Mouse (Mus musculus): ENCODE measurements around the gene Dnal4.

The Dnal4 gene

DNA sequence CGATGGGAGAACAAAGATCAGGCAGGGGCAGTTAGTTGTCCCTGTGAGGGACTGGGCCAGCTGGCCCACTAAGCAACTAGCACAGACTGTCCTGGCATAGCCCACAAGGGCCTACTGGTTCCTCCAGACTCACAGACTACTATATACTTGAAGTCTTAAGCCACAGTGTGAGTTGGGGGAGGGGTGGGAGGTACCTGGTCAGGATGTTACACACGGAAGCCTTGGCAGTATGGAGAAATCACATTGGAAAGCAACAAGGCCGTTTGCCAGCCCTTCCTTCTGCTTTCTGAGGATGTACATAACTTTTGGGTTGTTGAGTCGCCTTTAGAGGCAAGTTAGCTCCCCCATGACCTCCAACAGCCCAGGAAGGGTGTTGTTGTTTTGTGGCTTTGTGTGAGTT, 44.0 kb downstream of the Dnal4 start:
- DNase-seq (ENCODE audit: low spot score): no peak

DNA sequence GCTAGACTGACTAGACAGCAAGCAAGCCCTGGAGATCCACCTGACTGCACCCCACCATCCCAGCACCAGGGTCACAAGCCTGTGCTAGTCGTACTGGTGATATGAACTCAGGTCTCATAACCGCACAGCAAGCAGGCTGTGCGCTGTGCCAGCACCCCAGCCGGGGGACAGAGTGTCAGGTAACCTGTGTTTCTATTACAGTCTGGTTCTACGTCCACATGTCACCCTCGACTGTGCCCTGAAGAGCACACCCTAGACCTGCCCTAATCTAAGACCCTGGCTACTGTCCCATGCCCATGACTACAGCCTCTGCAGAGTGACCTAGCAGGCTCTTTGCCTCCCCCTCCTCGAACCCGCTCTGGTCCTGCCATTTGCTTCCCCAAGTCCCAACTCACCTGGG, 44.5 kb downstream of the Dnal4 start:
- DNase-seq (ENCODE audit: low spot score): no peak

DNA sequence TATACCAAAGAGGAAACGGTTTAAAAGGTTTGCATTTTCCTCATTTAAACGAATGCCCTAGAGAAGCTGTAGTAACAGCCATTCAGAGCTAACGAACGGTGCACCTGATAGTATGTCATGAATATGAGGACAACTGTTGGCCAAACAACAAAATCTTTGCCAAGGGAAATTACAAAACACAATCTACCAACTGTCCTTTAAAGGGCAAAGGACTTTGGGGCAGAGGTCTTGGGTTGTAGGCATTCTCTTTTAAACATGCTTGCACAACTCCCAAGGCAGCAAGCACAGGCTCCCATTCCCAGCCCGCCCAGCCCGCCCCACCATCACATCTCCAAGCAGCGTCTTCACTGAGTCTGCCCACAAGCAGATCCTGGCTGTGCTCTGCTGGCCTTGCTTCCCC, 46.1 kb downstream of the Dnal4 start:
- DNase-seq (ENCODE audit: low spot score): no peak

DNA sequence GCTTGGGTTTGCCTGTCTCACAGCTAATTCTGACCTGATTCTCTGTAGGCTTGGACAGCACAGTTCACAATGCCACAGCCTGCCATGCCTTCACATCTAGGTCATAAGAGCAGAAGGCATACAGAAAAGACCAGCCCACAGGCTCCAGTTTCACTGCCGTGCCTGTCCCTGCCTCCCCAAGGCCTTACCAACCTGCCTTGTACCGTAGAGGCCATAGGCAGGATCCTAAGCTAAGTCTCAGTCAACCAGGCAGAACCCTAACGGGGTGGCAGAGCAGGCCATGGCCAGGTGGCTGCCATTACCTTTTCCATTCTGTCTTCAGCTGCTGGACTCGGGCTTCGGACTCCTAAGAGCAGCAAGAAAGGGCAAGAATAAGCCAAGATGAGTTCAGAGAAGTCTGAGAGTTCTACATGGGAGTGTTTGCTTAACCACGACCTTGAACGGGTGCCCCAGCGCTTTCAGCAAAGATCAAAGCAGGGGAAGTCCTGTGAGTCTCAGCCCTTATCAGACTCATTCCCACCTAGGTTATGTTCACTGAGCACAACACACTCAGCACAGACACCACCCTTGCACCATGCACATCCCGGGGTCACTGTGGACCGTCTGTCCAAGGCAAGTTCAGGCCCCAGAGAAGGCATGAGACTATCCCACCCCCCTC, 48.8 kb downstream of the Dnal4 start:
- DNase-seq (ENCODE audit: low spot score): no peak

DNA sequence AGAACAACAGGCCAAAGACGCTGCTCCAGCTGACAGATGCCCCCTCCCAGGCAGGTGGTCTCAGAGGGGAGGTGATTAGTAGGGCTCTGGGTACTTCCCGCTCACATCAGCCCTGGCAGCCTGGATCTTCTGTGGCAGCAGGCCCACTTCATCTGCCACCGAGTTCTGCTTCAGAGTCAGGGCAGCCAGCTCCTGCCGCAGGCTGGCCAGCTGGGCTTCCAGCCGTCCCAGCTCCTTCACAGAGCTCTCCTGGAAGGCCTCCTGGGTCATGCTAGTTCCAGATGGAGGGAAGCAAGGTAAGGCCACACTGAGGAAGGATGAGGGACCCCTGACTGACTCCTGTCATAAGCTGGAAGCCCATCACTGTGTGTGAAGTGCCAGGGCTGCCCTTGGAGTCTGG, 49.3 kb downstream of the Dnal4 start:
- DNase-seq (ENCODE audit: low spot score): no peak

DNA sequence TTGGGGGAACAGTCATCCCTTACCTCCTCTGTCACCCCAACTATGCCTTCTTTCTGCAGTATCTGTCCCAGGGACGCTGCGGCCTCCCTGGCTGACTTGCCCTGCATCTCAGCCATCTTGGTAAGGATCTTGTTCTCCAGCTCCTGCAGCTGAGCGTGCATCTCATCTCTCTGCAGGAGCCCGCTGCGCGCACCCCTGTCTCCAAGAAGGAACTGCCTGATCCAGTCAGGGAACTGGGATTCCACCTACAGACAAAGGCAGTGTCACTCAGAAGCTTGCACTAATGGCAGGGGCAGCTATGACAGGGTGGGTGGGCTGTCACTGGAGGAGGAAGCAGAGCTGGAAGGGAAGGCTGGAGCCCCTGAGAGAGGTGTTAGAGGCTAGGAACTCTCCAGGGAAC, 49.8 kb downstream of the Dnal4 start:
- no peak for DNase-seq (ENCODE audit: low spot score)

DNA sequence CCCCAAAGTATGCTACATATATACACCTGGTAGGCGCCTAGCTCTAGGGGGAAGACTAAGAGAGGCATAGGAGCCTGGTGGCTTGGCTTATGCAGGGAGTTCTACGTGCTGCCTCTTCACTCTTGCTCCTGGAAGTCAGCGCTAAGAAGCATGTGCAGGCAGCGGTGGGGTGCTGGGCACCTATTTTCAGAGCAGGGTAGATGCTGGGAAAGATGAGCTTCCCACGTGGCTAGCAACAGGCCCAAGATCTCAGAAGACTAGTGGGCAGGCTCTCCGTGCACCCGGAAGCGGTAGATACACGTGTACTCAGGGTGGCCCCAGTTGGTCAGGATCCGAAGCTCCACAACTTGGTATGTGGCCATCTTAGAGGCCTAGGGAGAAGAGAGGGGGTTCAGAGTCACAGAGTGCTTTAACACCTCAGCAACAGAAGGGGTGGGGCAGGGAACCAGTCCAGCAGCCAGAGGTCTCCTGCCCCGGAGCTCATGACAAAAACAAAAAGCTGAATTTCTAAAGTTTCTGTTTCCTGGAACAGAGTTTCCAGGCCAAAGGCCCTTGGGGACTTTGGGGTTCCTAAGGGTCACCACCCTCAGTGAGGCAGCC, 52.4 kb downstream of the Dnal4 start:
- DNase-seq (ENCODE audit: low spot score): no peak

DNA sequence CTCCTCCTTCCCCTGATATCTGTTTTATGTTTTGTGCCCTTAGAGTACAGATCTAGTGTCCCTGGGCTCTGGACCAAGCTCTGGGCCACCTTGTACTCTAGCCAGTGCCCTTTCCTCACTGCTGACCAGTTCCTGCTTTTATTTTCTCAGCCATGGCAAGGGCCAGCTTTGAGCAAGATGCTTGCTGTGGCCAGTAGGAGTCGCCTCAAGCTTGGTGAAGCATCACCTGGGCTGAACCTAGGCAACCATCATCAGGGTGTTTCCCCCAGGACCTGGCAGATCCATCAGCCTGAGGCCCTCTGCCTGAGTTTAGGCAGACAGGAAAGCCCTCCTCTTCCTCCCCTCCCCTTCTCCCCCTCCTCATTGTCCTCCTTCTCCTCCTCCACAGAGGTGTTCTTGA, 54.2 kb downstream of the Dnal4 start:
- no peak for DNase-seq (ENCODE audit: low spot score)

DNA sequence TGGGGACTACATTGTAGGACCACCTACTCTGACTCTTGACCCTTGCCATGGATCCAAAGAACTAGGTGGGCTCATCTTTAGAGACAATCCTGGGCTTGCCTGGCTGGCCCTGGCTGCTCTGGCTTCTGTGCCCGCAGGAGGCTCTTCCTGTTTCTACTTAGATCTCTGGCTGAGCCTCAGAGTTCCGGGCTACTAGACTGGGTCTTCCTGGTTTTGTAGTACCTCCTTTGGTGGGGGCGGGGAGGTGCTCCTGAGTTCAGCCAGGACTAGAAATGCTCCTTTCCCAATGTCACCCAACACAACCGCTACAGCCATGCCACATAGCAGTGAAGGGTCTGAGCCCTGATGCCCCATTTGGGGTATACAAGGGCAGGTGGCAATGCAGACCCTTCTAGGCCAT, 56.9 kb downstream of the Dnal4 start:
- DNase-seq (ENCODE audit: low spot score): no peak

DNA sequence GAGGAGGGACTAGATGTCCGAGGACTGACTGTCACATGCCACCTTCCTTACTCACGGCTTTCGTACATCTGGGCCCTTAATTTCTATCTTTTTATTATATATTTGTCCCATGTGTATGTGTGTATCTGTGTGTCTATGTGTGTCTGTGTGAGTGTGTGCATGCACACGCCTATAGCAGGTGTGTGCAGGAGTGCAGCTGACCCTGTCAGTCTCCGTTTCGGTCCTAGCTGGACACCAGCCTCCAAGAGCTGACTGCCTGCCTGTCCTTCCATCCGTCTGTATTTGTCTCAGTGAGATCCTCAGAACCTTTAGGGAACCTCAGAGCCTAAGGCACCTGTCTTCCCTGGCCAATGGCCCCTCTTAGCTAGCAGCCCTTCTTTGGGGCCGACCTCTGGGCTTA, 57.4 kb downstream of the Dnal4 start:
- DNase-seq (ENCODE audit: low spot score): no peak

DNA sequence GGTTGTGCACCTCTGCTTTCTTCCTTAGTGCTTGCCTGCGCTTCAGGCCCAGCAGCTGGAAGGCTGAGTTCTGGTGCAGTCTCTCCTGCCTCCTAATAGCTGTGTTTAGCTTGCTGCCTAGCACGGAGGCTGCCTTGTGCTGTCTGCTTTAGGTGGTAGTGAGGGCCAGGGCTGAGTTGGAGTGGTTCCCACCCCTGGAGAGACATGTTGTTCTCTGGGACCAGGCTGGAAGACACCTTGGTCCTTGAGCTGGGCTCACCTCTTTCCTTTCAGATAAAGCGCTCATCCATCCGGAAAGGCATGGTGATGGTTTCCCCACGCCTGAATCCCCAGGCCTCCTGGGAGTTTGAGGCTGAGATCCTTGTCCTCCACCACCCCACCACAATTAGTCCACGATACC, 60.9 kb downstream of the Dnal4 start:
- no peak for DNase-seq (ENCODE audit: low spot score)

DNA sequence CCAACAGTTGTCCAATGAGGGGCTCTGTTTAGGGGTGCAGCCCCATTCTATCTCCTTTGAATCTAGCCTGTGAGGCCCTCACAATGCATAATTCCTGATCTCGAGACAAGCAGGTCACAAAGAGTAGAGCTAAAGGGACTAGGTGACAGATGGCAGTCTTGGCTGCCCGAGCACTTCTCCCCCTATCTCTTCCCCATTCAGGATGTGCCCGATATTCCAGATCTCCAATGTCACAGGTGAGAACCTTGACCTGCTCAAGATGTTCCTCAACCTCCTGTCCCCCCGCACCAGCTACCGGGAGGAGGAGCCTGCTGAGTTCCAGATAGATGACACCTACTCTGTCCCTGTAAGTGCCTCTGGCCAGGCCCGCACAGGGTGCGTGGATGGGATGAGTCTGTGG, 62.0 kb downstream of the Dnal4 start:
- DNase-seq (ENCODE audit: low spot score): no peak

Data from testis, postnatal 14 days (tissue).